Mouse (Mus musculus): ENCODE measurements around the gene Cd8a. TPM values are rescaled to one million over a fixed set of nuclear protein-coding genes. Genes with fewer than 3 reads are reported as not detected.
"Not testable (repeated sequence)": the region's sequence is repeated elsewhere in the genome, so short reads cannot be mapped to it uniquely, and the experiment has no call there.

Cd8a gene
- not detected for total RNA-seq (2021)
- long read RNA-seq: 0 reads

- no peak for DNase-seq (ENCODE audit: low spot score in 2 of 2)
Observed at GRCm38 (mm10) chr6:71373249-71373775, at the start of gene Cd8a. TSS of gene Cd8a (plus strand) at chr6:71373427.

- no peak for DNase-seq (ENCODE audit: low spot score in 2 of 2)
Observed at GRCm38 (mm10) chr6:71324816-71325215, 48.4 kb upstream of the Cd8a start.

GRCm38 (mm10) chr6:71329881-71330280, 43.3 kb upstream of the Cd8a start:
- no peak for DNase-seq (ENCODE audit: low spot score in 2 of 2)

GRCm38 (mm10) chr6:71330486-71330885, 42.7 kb upstream of the Cd8a start:
- no peak for DNase-seq (ENCODE audit: low spot score in 2 of 2)

- not testable (repeated sequence) for DNase-seq (ENCODE audit: low spot score in 2 of 2)
Observed at GRCm38 (mm10) chr6:71331491-71331890, 41.7 kb upstream of the Cd8a start.

- DNase-seq (ENCODE audit: low spot score in 2 of 2): no peak
Observed at GRCm38 (mm10) chr6:71332236-71332965, 40.8 kb upstream of the Cd8a start.

- DNase-seq (ENCODE audit: low spot score in 2 of 2): no peak
Observed at GRCm38 (mm10) chr6:71333031-71333430, 40.2 kb upstream of the Cd8a start.

GRCm38 (mm10) chr6:71333578-71334273, 39.5 kb upstream of the Cd8a start:
- no peak for DNase-seq (ENCODE audit: low spot score in 2 of 2)

GRCm38 (mm10) chr6:71337666-71338065, 35.6 kb upstream of the Cd8a start:
- no peak for DNase-seq (ENCODE audit: low spot score in 2 of 2)

GRCm38 (mm10) chr6:71338941-71339340, 34.3 kb upstream of the Cd8a start:
- no peak for DNase-seq (ENCODE audit: low spot score in 2 of 2)

GRCm38 (mm10) chr6:71339351-71339750, 33.9 kb upstream of the Cd8a start:
- DNase-seq (ENCODE audit: low spot score in 2 of 2): no peak

- no peak for DNase-seq (ENCODE audit: low spot score in 2 of 2)
Observed at GRCm38 (mm10) chr6:71341179-71341578, 32.0 kb upstream of the Cd8a start.

GRCm38 (mm10) chr6:71348006-71348405, 25.2 kb upstream of the Cd8a start:
- DNase-seq (ENCODE audit: low spot score in 2 of 2): no peak

- DNase-seq (ENCODE audit: low spot score in 2 of 2): no peak
Observed at GRCm38 (mm10) chr6:71351201-71351600, 22.0 kb upstream of the Cd8a start.

GRCm38 (mm10) chr6:71352201-71352600, 21.0 kb upstream of the Cd8a start:
- DNase-seq (ENCODE audit: low spot score in 2 of 2): no peak

GRCm38 (mm10) chr6:71352866-71353427, 20.3 kb upstream of the Cd8a start:
- no peak for DNase-seq (ENCODE audit: low spot score in 2 of 2)

GRCm38 (mm10) chr6:71353722-71354121, 19.5 kb upstream of the Cd8a start:
- no peak for DNase-seq (ENCODE audit: low spot score in 2 of 2)

- DNase-seq (ENCODE audit: low spot score in 2 of 2): no peak
Observed at GRCm38 (mm10) chr6:71357493-71357892, 15.7 kb upstream of the Cd8a start.

- DNase-seq (ENCODE audit: low spot score in 2 of 2): no peak
Observed at GRCm38 (mm10) chr6:71360221-71360620, 13.0 kb upstream of the Cd8a start.

GRCm38 (mm10) chr6:71360751-71361150, 12.5 kb upstream of the Cd8a start:
- DNase-seq (ENCODE audit: low spot score in 2 of 2): no peak

GRCm38 (mm10) chr6:71361156-71361670, 12.0 kb upstream of the Cd8a start:
- DNase-seq (ENCODE audit: low spot score in 2 of 2): no peak

- no peak for DNase-seq (ENCODE audit: low spot score in 2 of 2)
Observed at GRCm38 (mm10) chr6:71363995-71364394, 9.2 kb upstream of the Cd8a start.

All from layer of hippocampus, postnatal 10 days (tissue).